Mouse (Mus musculus) spleen, embryonic (tissue): Measurements from ENCODE around the gene Ppip5k2.
"Not testable (repeated sequence)": the region's sequence is repeated elsewhere in the genome, so short reads cannot be mapped to it uniquely, and the experiment has no call there.

Experiments used
- CTCF ChIA-PET: fragments of 350-600 bp; sonication (Branson Sonifier 250); formaldehyde crosslinking; loops from one replicate; lab custom pipeline; 2022; lab: Charles Lee

Gene Ppip5k2

DNA sequence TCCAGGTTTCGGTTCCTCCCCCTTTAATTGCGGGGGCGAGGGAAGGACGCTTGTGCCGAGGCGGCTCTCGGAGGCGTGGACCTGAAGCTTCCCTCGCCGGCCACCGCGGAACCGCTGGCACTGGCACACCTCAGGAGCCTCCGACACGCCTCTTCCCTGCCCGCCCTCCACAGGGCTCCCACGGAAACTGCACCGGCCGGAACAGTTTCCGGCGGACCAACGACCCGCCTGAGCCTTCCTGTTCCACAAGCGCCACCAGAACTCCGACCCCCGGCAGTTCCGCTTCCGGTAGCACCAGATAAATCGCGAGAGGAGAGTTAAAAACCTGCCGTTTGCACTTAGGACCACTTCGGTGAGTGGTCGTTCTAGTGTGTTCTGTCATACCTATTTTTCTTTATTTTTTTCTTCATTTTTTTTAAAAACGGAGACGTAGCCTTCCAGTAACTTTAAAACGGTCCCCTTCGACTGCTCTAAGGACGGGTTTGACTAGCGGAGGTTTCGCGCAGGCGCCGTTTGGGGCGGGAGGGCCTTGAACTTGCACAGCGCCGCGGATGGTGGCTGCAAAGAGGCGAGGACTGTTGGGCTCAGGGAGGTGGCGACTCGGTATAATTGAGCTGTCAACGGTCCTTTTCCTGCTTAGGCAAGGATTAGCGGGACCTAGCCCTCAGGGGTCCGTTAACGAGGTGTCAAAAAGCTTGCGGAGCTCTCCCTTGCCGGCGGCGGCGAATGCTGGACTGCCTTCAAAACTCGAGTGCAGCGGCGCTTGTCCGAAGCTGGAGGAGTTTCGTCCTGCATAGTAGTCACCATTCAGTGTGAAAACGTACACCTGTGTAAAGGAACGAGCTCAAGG lies at the start of gene Ppip5k2, which contains the start of gene Gin1:
Gene Ppip5k2 (minus strand): TSS at position 508 of the 850 bp plus-strand sequence.
Gene Gin1 (plus strand): TSS at position 269 of the 850 bp plus-strand sequence.
- CTCF ChIA-PET: interaction anchor here (0.7 to 1.3 kb wide), 2 partner anchors 36 to 110 kb away, joined by 3 to 4 read pairs; no protein-coding TSS in a partner anchor

DNA sequence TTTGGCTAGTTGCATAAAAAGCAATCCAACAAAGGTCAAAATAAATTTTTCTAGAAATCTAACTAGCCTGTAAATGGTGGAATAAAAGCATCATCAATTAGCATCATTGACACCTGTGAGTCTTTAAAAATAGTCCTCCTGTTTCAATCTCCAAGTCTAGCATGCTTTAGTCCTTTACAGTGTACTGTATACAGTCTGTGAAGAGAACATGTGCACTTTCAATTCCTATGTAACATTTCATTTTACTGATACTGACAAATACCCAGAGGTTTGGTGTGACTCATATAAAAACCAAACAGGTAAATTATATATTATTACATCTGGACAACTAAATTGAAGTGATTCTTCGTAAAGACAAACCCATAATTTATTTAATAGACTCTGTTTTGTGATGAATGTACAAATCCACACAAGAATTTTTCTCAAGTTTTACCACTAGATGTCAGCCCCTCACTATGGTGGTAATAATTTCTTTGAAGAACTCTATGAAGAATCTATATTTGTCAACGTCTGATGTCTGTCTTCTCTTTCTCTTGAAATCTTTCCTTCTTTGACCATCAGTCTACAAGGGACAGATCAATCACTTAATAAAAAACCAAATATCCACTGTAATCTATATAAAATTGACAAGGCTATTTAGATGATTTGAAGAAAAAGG lies 39.2 kb upstream of the Ppip5k2 start:
- CTCF ChIA-PET: no interaction called here

DNA sequence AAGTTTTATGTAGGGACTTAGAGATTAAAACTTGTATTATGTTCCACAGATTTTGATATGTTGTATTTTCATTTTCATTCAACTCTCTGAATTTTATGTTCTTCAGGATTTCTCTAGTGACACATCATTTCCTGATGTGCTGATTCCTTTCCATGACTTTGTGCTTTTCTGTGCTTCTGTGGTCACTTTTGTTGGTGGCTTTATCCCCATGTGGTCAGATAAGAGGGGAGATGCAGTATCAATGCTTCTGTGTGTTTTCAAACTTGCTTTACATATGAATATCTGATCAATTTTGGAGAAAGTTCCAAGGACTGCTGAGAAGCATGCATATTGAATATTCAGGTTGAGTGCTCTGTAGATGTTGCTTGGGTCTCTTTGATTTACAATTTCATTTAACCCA lies 34.3 kb upstream of the Ppip5k2 start:
- CTCF ChIA-PET: no interaction called here

- CTCF ChIA-PET: no interaction called here
Observed at GRCm38 (mm10) chr1:97802207-97802902, 32.1 kb upstream of the Ppip5k2 start.

DNA sequence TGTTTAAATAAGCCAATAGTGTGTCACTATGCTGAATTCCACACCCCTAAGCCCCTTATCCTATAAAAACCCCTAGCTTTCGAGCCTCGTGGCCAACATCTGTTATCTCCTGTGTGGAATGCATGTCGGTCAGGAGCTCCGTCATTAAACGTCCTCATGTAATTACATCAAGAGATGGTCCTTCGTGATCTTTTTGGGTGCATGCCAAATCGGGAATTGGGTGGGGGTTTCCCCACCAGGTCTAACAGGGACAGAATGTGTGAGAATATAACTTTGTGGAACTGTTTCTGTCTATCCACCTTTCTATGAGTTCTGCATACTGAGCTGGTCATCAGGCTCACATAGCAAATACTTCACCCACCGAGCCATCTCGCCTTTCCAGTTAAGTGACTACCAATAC lies 25.7 kb upstream of the Ppip5k2 start:
- CTCF ChIA-PET: no interaction called here

- CTCF ChIA-PET: no interaction called here
Observed at GRCm38 (mm10) chr1:97794110-97794509, 23.9 kb upstream of the Ppip5k2 start.

DNA sequence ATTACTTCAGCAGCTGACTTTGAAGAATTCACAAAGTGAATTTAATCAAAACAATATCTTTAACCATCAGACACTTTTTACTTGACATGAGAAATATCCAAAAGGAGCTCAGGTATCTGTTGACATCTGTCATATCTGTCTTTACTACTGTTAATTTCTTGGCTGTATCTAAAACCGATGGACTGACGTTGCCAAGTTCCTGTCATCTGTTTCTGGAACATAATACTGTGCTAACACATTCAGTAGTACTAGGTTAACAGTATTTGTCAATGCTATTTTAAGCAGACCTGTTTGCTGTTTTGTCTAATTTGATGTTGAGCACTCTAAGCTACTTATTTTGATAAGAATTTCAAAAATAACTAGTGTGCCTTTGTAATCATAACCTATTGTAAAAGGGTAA lies 18.3 kb upstream of the Ppip5k2 start:
- CTCF ChIA-PET: no interaction called here

DNA sequence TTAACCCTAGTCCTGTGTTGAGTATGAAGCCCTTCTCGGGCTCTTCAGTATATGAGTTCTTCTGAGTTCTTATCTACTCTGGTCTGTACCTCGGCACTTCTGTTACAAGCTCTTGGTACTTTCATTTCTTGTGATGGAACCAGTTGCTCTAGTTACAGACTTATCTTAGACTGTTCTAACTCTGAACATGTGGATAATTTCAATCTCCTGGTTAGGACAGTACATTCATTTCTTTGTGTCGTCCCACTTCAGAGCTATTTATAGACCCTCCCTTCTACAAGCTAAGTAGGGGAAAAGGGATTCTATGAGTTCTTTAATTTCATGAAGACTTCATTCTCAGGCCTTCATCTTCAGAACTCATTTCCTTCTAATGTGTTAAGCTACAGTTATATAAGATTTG lies 17.5 kb upstream of the Ppip5k2 start:
- CTCF ChIA-PET: no interaction called here

GRCm38 (mm10) chr1:97785685-97786393 lies 15.6 kb upstream of the Ppip5k2 start:
- CTCF ChIA-PET: no interaction called here

GRCm38 (mm10) chr1:97784928-97785327 lies 14.7 kb upstream of the Ppip5k2 start:
- CTCF ChIA-PET: no interaction called here

- CTCF ChIA-PET: interaction anchor here (0.7 to 1.2 kb wide), 2 partner anchors 11 to 55 kb away, joined by 3 to 4 read pairs; no protein-coding TSS in a partner anchor
Observed at GRCm38 (mm10) chr1:97781674-97782073, 11.5 kb upstream of the Ppip5k2 start.

GRCm38 (mm10) chr1:97773973-97774372 lies 3.8 kb upstream of the Ppip5k2 start:
- CTCF ChIA-PET: no interaction called here

DNA sequence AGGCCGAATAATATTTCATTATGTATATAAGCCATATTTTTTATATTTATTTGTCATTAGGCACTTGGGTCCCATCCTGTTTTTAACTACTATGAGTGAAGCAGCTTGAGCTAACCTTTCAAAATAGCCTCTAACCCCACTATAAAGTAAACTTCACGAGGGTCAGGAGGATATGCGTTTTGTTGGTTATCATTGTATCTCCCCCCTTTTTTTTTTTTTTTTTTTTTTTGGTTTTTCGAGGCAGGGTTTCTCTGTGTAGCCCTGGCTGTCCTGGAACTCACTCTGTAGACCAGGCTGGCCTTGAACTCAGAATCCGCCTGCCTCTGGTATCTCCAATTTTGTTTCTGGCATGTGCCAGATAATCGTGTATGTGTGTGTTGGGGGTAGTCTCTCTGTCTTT lies 3.2 kb upstream of the Ppip5k2 start:
- CTCF ChIA-PET: interaction anchor here (0.6 kb wide), 1 partner anchor 78 kb away, joined by 11 read pairs; no protein-coding TSS in a partner anchor

- CTCF ChIA-PET: no interaction called here
Observed at GRCm38 (mm10) chr1:97771727-97772126, 1.5 kb upstream of the Ppip5k2 start.

- CTCF ChIA-PET: interaction anchor here (1.3 kb wide), 1 partner anchor 111 kb away, joined by 4 read pairs; no protein-coding TSS in a partner anchor
Observed at GRCm38 (mm10) chr1:97771118-97771517, 907 bp upstream of the Ppip5k2 start.

DNA sequence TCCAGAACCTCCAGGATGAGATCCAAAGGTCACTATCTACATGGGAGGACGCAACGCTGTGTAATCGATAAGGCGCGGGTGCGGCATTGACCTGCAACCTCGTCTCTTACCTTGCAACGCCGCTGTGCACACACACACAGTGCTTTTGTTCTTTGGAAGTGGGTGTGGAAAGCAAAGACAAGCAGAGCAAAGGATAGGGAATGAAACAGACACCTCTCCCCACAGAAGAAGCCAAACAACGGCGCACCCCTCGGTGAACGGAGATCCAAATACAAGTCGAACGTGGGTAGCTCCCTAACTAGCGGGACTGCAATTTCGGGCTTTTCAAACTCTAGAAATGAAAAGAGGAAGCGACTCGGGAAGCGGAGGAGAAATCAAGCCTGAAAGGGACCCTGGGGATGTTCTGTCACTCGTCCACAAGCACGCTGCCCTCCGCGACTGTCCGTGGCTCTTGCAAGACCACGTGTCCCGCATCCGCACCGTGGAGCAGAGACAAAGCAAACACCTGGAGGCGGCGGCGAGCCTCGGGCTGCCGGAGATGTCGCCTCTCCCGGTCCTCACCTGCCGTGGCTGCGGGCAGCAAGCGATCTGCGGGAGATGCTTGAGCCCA lies 812 bp downstream of the Ppip5k2 start:
- CTCF ChIA-PET: no interaction called here

GRCm38 (mm10) chr1:97768906-97769293 lies 1.3 kb downstream of the Ppip5k2 start:
- CTCF ChIA-PET: no interaction called here

GRCm38 (mm10) chr1:97768089-97768488 lies 2.1 kb downstream of the Ppip5k2 start:
- CTCF ChIA-PET: interaction anchor here (0.6 kb wide), 1 partner anchor 188 kb away, joined by 3 read pairs; no protein-coding TSS in a partner anchor

DNA sequence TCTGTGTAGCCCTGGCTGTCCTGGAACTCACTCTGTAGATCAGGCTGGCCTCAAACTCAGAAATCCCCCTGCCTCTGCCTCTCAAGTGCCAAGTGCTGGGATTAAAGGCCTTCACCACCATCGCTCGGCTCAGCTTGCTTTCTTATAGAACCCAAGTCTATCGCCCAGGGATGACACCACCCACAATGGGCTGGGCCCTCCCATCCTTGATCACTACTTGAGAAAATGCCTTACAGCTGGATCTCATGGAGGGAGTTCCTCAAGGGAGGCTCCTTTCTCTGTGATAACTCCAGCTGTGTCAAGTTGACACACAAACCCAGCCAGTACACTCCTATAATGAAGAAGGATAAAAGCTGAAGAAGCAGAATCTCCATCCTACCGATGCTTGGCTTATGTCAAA lies 4.5 kb downstream of the Ppip5k2 start:
- CTCF ChIA-PET: not testable (repeated sequence)

- CTCF ChIA-PET: no interaction called here
Observed at GRCm38 (mm10) chr1:97761477-97761876, 8.7 kb downstream of the Ppip5k2 start.

DNA sequence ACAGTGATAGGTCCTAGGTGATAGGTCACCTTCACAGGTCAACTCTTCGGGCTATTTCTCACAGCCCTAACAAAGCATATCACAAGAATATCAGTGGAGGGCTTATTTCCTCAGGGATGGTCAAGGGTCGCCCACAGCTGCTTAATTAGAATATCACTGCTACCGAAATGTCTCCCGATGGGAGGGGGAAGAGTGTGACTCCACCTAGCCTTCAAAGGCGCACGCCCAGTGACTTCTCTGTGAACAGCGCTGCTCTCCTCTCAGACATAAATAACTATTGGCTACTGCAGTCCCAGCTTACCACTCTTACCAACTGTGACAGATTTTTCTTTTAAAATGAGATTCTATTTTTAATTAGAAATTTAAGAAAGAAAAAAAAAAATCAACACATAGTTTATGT lies 9.6 kb downstream of the Ppip5k2 start:
- CTCF ChIA-PET: no interaction called here
